15 mouse cellular contexts compared by ENCODE assay signal in genomic region chr4:108484230-108484629, GRCm38 (mm10). TPM values are rescaled to one million over a fixed set of nuclear protein-coding genes. Genes with fewer than 3 reads are reported as not detected.
DNase-seq lines count a peak whose midpoint lies in the region.
"Had no signal": no experiment of that assay in that cellular context is flagged by ENCODE, and none has a peak within 500 bp of the region (broad histone marks: within the 10 kb centered on the region; RNA-seq: fewer than 3 reads in every experiment).

No protein-coding gene starts in this region.

- peak; percentile 9 to 64 for DNase-seq in layer of hippocampus, adult 18-20 months (ENCODE audit: low spot score in 2 of 2)
- DNase-seq in layer of hippocampus, postnatal 25 days (ENCODE audit: extremely low spot score in 1 of 2, low spot score in 1 of 2): no peak
- DNase-seq in cerebellum, adult 18-20 months: peak; percentile 79 to 89
- peak; percentile 64 to 75 for DNase-seq in cerebellum, postnatal 25 days
- DNase-seq in telencephalon, adult 2 months (ENCODE audit: low read depth, low spot score): peak; percentile 24
- no peak for DNase-seq in gastrocnemius, postnatal 36 days
- DNase-seq in adrenal gland, postnatal 25 days: no peak
- DNase-seq: adrenal gland, postnatal 36 days; B cell, adult 2 months; gastrocnemius, adult 2 months; kidney, adult 11 months; liver; lung, postnatal 10 days; right cerebral cortex, postnatal 14 days; thymus, adult 2 months had no signal

- intact Hi-C loops in gastrocnemius, postnatal 36 days (cut with DNase I): no loop called here

RNA-seq across cellular contexts. Expression of gene Tut4, which starts 25.0 kb away (rescaled TPM):
- 10 to 100 TPM; 28.1 to 30.3 TPM for total RNA-seq in layer of hippocampus, adult 18-20 months (2021)
- 10 to 100 TPM; 28.0 to 42.2 TPM for total RNA-seq in layer of hippocampus, postnatal 25 days (2021)
- total RNA-seq in gastrocnemius, postnatal 36 days (2021): 10 to 100 TPM; 15.7 to 23.2 TPM
- 48.8 and 52.5 TPM in 2 replicates for total RNA-seq in adrenal gland, postnatal 25 days (2021)

Comparison
In these comparisons a context has a peak if more than half of its experiments do, and no peak if none do; other contexts are left out.
1. DNase-seq: peak in layer of hippocampus, adult 18-20 months (2 of 2), cerebellum, adult 18-20 months (2 of 2), cerebellum, postnatal 25 days (2 of 2) and telencephalon, adult 2 months (single experiment); none in layer of hippocampus, postnatal 25 days (0 of 2), gastrocnemius, postnatal 36 days (0 of 2) and adrenal gland, postnatal 25 days (single experiment).